Mouse (Mus musculus) ES-Bruce4 (cell line): ENCODE results near the gene Pdf.

ENCODE experiments used
- CTCF ChIP-seq: IDR thresholded peaks from one replicate; pipeline ENCODE4 v1.8.1; 2011; ENCODE audit warnings: low read depth, low read length
- EP300 ChIP-seq: IDR thresholded peaks from 2 replicates; pipeline ENCODE4 v1.6.1; 2011; ENCODE audit warnings: low read depth, low read length; ENCODE audit not compliant: insufficient read depth

DNA sequence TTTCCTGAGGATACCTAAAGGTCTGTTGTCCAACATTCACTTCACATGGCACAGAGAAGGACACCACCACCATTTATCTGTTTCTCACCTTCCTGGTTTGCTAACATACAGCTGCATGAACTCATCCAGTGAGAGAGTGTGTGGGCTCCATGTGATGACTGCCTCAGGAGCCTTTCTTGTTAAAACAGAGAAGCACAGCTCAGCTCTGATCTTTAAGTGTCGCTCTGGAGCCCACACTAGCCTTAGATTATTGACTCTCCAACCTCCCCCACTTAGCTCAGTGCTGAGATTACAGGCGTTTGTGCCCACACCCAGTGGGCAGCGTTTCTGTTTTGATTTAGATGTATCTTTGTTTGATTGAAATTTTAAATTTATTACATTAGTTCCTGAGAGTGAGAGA, 40.6 kb downstream of the Pdf start:
- no peak for TF ChIP-seq CTCF
- TF ChIP-seq EP300, result no peak
